In genomic region chr9:33790617-33791016, GRCm38 (mm10) we compare ENCODE assay signal across 13 mouse cellular contexts.
DNase-seq lines count a peak whose midpoint lies in the region; ATAC-seq lines count a peak whose summit lies in the region.
"Had no signal": no experiment of that assay in that cellular context is flagged by ENCODE, and none has a peak within 500 bp of the region (broad histone marks: within the 10 kb centered on the region; RNA-seq: fewer than 3 reads in every experiment).

No protein-coding gene starts in this region.

- no peak overlapping the region for H3K4me3 ChIP-seq in midbrain, embryonic 14.5 days (replicated peaks; ENCODE audit: low read depth, low read length)
- H3K4me3 ChIP-seq in midbrain, embryonic 15.5 days: no peak overlapping the region
- H3K4me3 ChIP-seq: embryonic facial prominence, embryonic 15.5 days; liver, embryonic 13.5 days; megakaryocyte, embryonic 14.5 days had no signal

- H3K4me1 ChIP-seq in midbrain, embryonic 14.5 days (ENCODE audit: control insufficient read depth, insufficient read depth, low read length): no peaks in the 10 kb centered on the region
- no peaks in the 10 kb centered on the region for H3K4me1 ChIP-seq in midbrain, embryonic 15.5 days
- H3K4me1 ChIP-seq: embryonic facial prominence, embryonic 15.5 days; liver, embryonic 13.5 days; megakaryocyte, embryonic 14.5 days had no signal

- WGBS in midbrain, embryonic 14.5 days: 63% methylated on average over 4 of the region's 4 CpGs
- WGBS in midbrain, embryonic 15.5 days: 63% methylated on average over 4 of the region's 4 CpGs

- no peaks in the 10 kb centered on the region for H3K9me3 ChIP-seq in midbrain, embryonic 14.5 days (ENCODE audit: control insufficient read depth, low read length)
- no peaks in the 10 kb centered on the region for H3K9me3 ChIP-seq in midbrain, embryonic 15.5 days
- H3K9me3 ChIP-seq: embryonic facial prominence, embryonic 15.5 days; liver, embryonic 13.5 days; megakaryocyte, embryonic 14.5 days had no signal

- ATAC-seq in midbrain, embryonic 14.5 days (ENCODE audit: low FRiP score, low TSS enrichment): no peak
- ATAC-seq in midbrain, embryonic 15.5 days (replicated peaks): no peak
- no peak for ATAC-seq in monocyte, adult 5-6 weeks (replicated peaks; ENCODE audit: insufficient number of reproducible peaks, low FRiP score, low TSS enrichment, poor library complexity, severe bottlenecking)
- ATAC-seq: intestine, postnatal 0 days had no signal

- intact Hi-C loops in heart, postnatal 36 days (cut with DNase I): no loop called here

- H3K36me3 ChIP-seq in midbrain, embryonic 14.5 days (ENCODE audit: control insufficient read depth, insufficient read depth, low read length): no peaks in the 10 kb centered on the region
- no peaks in the 10 kb centered on the region for H3K36me3 ChIP-seq in midbrain, embryonic 15.5 days (replicated peaks)
- H3K36me3 ChIP-seq: embryonic facial prominence, embryonic 15.5 days; liver, embryonic 13.5 days had no signal

- peak; percentile 26 for DNase-seq in midbrain, embryonic 14.5 days
- DNase-seq in frontal cortex, adult 2 months (ENCODE audit: extremely low spot score in 1 of 2, low spot score in 1 of 2): peak; percentile 64 to 70
- peak; percentile 21 for DNase-seq in layer of hippocampus, postnatal 25 days (ENCODE audit: extremely low spot score in 1 of 2, low spot score in 1 of 2)
- DNase-seq in right cerebral cortex, postnatal 14 days: peak; percentile 21
- DNase-seq in heart, postnatal 36 days: no peak
- no peak for DNase-seq in spleen, postnatal 10 days (ENCODE audit: low spot score in 2 of 2)
- DNase-seq: heart, adult 18-20 months; liver, embryonic 13.5 days had no signal

- no peak overlapping the region for H3K27ac ChIP-seq in midbrain, embryonic 14.5 days (replicated peaks; ENCODE audit: low read depth, low read length)
- no peak overlapping the region for H3K27ac ChIP-seq in midbrain, embryonic 15.5 days
- H3K27ac ChIP-seq: embryonic facial prominence, embryonic 15.5 days; liver, embryonic 13.5 days had no signal

- no peak overlapping the region for H3K9ac ChIP-seq in midbrain, embryonic 14.5 days (replicated peaks; ENCODE audit: low read length)
- H3K9ac ChIP-seq in midbrain, embryonic 15.5 days: no peak overlapping the region
- H3K9ac ChIP-seq: embryonic facial prominence, embryonic 15.5 days; liver, embryonic 13.5 days had no signal

- H3K4me2 ChIP-seq in midbrain, embryonic 14.5 days (ENCODE audit: low read length): no peak overlapping the region
- H3K4me2 ChIP-seq in midbrain, embryonic 15.5 days: no peak overlapping the region
- H3K4me2 ChIP-seq: embryonic facial prominence, embryonic 15.5 days; liver, embryonic 13.5 days had no signal

- H3K27me3 ChIP-seq in midbrain, embryonic 14.5 days (ENCODE audit: control insufficient read depth, insufficient read depth, low read length): no peaks in the 10 kb centered on the region
- no peaks in the 10 kb centered on the region for H3K27me3 ChIP-seq in midbrain, embryonic 15.5 days (replicated peaks)
- H3K27me3 ChIP-seq: embryonic facial prominence, embryonic 15.5 days; liver, embryonic 13.5 days; megakaryocyte, embryonic 14.5 days had no signal

Comparison
In these comparisons a context has a peak if more than half of its experiments do, and no peak if none do; other contexts are left out.
1. DNase-seq: peak in midbrain, embryonic 14.5 days (single experiment), frontal cortex, adult 2 months (2 of 2), layer of hippocampus, postnatal 25 days (2 of 2) and right cerebral cortex, postnatal 14 days (single experiment); none in heart, postnatal 36 days (0 of 2) and spleen, postnatal 10 days (0 of 2).